Mouse (Mus musculus): ENCODE results near the gene Inpp5b.

- TF ChIP-seq POLR2A (IDR thresholded peaks at IDR 0.05; ENCODE audit: low read depth, low read length) (no peak), CTCF (IDR thresholded peaks at IDR 0.05; ENCODE audit: borderline replicate concordance, insufficient read depth, low read length) (no peak)
Measured at GRCm38 (mm10) chr4:124761201-124761600, 19.6 kb downstream of the Inpp5b start.
